Mouse (Mus musculus) CH12.LX (cell line): Measurements from ENCODE around the gene Hic1. TPM values are rescaled to one million over a fixed set of nuclear protein-coding genes. Genes with fewer than 3 reads are reported as not detected.

Experiments used
- DNase-seq: peaks from one replicate; pipeline ENCODE4 v3.0.0-alpha.2; 2013; ENCODE audit errors: extremely low read depth
- H3K27ac ChIP-seq: 2 replicates; pipeline ENCODE4 v1.5.1; 2012; ENCODE audit warnings: low read depth, mild to moderate bottlenecking, control low read depth, moderate library complexity; ENCODE audit not compliant: insufficient read depth
- H3K27me3 ChIP-seq: replicated peaks from 2 replicates; pipeline ENCODE3; 2012; ENCODE audit warnings: inconsistent platforms
- H3K36me3 ChIP-seq, 2 experiments: replicated peaks in 1 of 2; 2 replicates each; pipeline versions ENCODE3 to v1.6.1; 2012; ENCODE audit warnings: inconsistent platforms in 1 of 2, low read length in 1 of 2, mild to moderate bottlenecking in 1 of 2, mixed read lengths in 1 of 2, moderate library complexity in 1 of 2; ENCODE audit not compliant: control insufficient read depth in 1 of 2, insufficient read depth in 1 of 2
- H3K4me1 ChIP-seq, 2 experiments: 2 replicates each; pipeline ENCODE4 v1.6.1; 2012; ENCODE audit warnings: inconsistent platforms in 1 of 2, moderate library complexity in 1 of 2; ENCODE audit not compliant: insufficient read depth in 2 of 2, control insufficient read depth in 1 of 2
- H3K4me2 ChIP-seq: 2 replicates; pipeline ENCODE4 v1.6.1; 2012; ENCODE audit warnings: low read depth, mild to moderate bottlenecking, control low read depth; ENCODE audit not compliant: poor library complexity, insufficient read depth, severe bottlenecking
- H3K4me3 ChIP-seq, 3 experiments: fragments of 150-350 bp in 1 of 3; sonication (generic) in 1 of 3; replicated peaks in 1 of 3; 2 replicates each; pipeline versions ENCODE3 to v1.5.1; 2011 to 2012; ENCODE audit warnings: low read depth in 2 of 3, low read length in 2 of 3, mild to moderate bottlenecking in 2 of 3, moderate library complexity in 2 of 3, control low read depth in 1 of 3, improper control_type of control experiment in 1 of 3, inconsistent platforms in 1 of 3, mixed read lengths in 1 of 3; ENCODE audit not compliant: poor library complexity in 1 of 3
- H3K79me2 ChIP-seq: replicated peaks from 2 replicates; pipeline ENCODE4 v1.6.1; 2012; ENCODE audit warnings: mild to moderate bottlenecking, moderate library complexity; ENCODE audit not compliant: control insufficient read depth, poor library complexity, insufficient read depth, severe bottlenecking; ENCODE audit errors: extremely low read depth
- H3K9ac ChIP-seq: 2 replicates; pipeline ENCODE4 v1.6.1; 2012; ENCODE audit warnings: low read depth, mild to moderate bottlenecking, control low read depth, moderate library complexity; ENCODE audit not compliant: insufficient read depth
- H3K9me3 ChIP-seq: replicated peaks from 2 replicates; pipeline ENCODE3; 2012; ENCODE audit warnings: low read length, inconsistent platforms, mixed read lengths
- CHD2 ChIP-seq: IDR thresholded peaks from 2 replicates; pipeline ENCODE4 v1.6.1; 2011; ENCODE audit warnings: low read length, improper control_type of control experiment
- CTCF ChIP-seq, 2 experiments: IDR thresholded peaks in 1 of 2; conservative IDR thresholded peaks in 1 of 2; 2 replicates each; pipeline ENCODE4 v1.5.1; 2011 to 2012; ENCODE audit warnings: low read depth in 2 of 2, low read length in 2 of 2, improper control_type of control experiment in 1 of 2, inconsistent platforms in 1 of 2, mild to moderate bottlenecking in 1 of 2, moderate library complexity in 1 of 2
- GABPA ChIP-seq: IDR thresholded peaks from 2 replicates; pipeline ENCODE4 v1.6.1; 2012; ENCODE audit warnings: low read depth, low read length, improper control_type of control experiment, inconsistent platforms; ENCODE audit not compliant: insufficient replicate concordance
- IRF4 ChIP-seq: IDR thresholded peaks from 2 replicates; pipeline ENCODE4 v1.6.1; 2014; ENCODE audit warnings: low read depth, mild to moderate bottlenecking, inconsistent platforms, low read length, improper control_type of control experiment
- JUN ChIP-seq: IDR thresholded peaks from 2 replicates; pipeline ENCODE4 v1.6.1; 2011; ENCODE audit warnings: low read depth, mild to moderate bottlenecking, low read length, improper control_type of control experiment, moderate library complexity; ENCODE audit not compliant: insufficient read depth
- JUND ChIP-seq: conservative IDR thresholded peaks from 2 replicates; pipeline ENCODE4 v1.6.1; 2011; ENCODE audit warnings: low read depth, low read length, improper control_type of control experiment
- MAX ChIP-seq: IDR thresholded peaks from 2 replicates; pipeline ENCODE4 v1.6.1; 2011; ENCODE audit warnings: low read length, improper control_type of control experiment
- MAZ ChIP-seq: IDR thresholded peaks from 2 replicates; pipeline ENCODE4 v1.6.1; 2012; ENCODE audit warnings: low read depth, mild to moderate bottlenecking, inconsistent platforms, low read length, improper control_type of control experiment, moderate library complexity
- MYC ChIP-seq: IDR thresholded peaks from 2 replicates; pipeline ENCODE4 v1.6.1; 2011; ENCODE audit warnings: low read depth, mild to moderate bottlenecking, improper control_type of control experiment, low read length
- PAX5 ChIP-seq: IDR thresholded peaks from 2 replicates; pipeline ENCODE4 v1.6.1; 2012; ENCODE audit warnings: low read length, inconsistent platforms, mixed read lengths
- POLR2A ChIP-seq: IDR thresholded peaks from 2 replicates; pipeline ENCODE4 v1.6.1; 2011; ENCODE audit warnings: low read depth, mild to moderate bottlenecking, improper control_type of control experiment, low read length
- RAD21 ChIP-seq: IDR thresholded peaks from 2 replicates; pipeline ENCODE4 v1.6.1; 2011; ENCODE audit warnings: low read depth, mild to moderate bottlenecking, low read length, improper control_type of control experiment, moderate library complexity
- RCOR1 ChIP-seq: conservative IDR thresholded peaks from 2 replicates; pipeline ENCODE4 v1.6.1; 2012; ENCODE audit warnings: low read depth, mild to moderate bottlenecking, inconsistent platforms, low read length, improper control_type of control experiment
- SMC3 ChIP-seq: IDR thresholded peaks from 2 replicates; pipeline ENCODE4 v1.6.1; 2011; ENCODE audit warnings: low read depth, low read length, improper control_type of control experiment
- TBP ChIP-seq: conservative IDR thresholded peaks from 2 replicates; pipeline ENCODE4 v1.6.1; 2011; ENCODE audit warnings: low read depth, low read length, improper control_type of control experiment
- TCF12 ChIP-seq: IDR thresholded peaks from 2 replicates; pipeline ENCODE4 v1.6.1; 2014; ENCODE audit warnings: low read depth, mild to moderate bottlenecking, inconsistent platforms, low read length, improper control_type of control experiment
- ZC3H11A ChIP-seq: IDR thresholded peaks from 2 replicates; pipeline ENCODE4 v1.6.1; 2012; ENCODE audit warnings: low read depth, mild to moderate bottlenecking, inconsistent platforms, low read length, improper control_type of control experiment
- ZNF384 ChIP-seq: IDR thresholded peaks from 2 replicates; pipeline ENCODE4 v1.6.1; 2012; ENCODE audit warnings: low read depth, low read length, improper control_type of control experiment, inconsistent platforms
- dilution Hi-C: fragments of 300-500 bp; cut with MboI; formaldehyde crosslinking; loops from 2 replicates; pipeline ENCODE4 v1.14.3; 2020; ENCODE audit warnings: low sequenced_read_pairs; ENCODE audit not compliant: extremely low pct_unique_long_range_greater_than_20kb, extremely low pct_ligation_motif_present
- in situ Hi-C: fragments of 300-500 bp; cut with MboI; formaldehyde crosslinking; loops from 3 replicates; pipeline ENCODE4 v1.14.3; 2019; ENCODE audit warnings: low sequenced_read_pairs, low pct_ligation_motif_present, low pct_unique_long_range_greater_than_20kb, mixed read lengths
- polyA plus RNA-seq: library from polyadenylated mRNA; unstranded; fragments of >175 nt; gene quantifications from 2 replicates; pipeline ENCODE4 v1.2.1, GENCODE M21; 2012; ENCODE audit warnings: low read depth; ENCODE audit not compliant: insufficient read length
- total RNA-seq, 2 experiments: library from RNA; depleted of rRNA; stranded (reverse); fragments of 300-350 nt in 1 of 2; fragments of >200 nt in 1 of 2; gene quantifications; 2 replicates each; pipeline ENCODE4 v1.2.3; 2012 to 2014

Gene Hic1
- total and polyA plus RNA-seq, 3 experiments = 2.9 to 6.4 (median 5.7) TPM

GRCm38 (mm10) chr11:75164750-75165149 is 4.6 kb downstream of the Hic1 start:
- H3K9ac ChIP-seq = no peak overlapping the region
- peaks cover 7 to 38% of the 10 kb centered on the region in 2 experiments for H3K4me1 ChIP-seq
- H3K27me3 ChIP-seq = no peaks in the 10 kb centered on the region
- TF ChIP-seq TBP = no peak
- TF ChIP-seq, all 38 proteins: peak for 0
- no peaks in the 10 kb centered on the region; the same call in 1 of the 2 replicates for H3K79me2 ChIP-seq
- dilution Hi-C loops = no loop called here
- no peak overlapping the region for H3K27ac ChIP-seq
- H3K4me2 ChIP-seq = no peak overlapping the region
- in situ Hi-C loops = loop anchor here (25.0 kb wide), 1 partner anchor 527 kb away; the partner anchor contains the start of gene Cluh
- peaks cover 56 to 76% of the 10 kb centered on the region in 2 experiments for H3K36me3 ChIP-seq
- no peak overlapping the region for H3K4me3 ChIP-seq
- DNase-seq = no peak
- peaks cover 29% of the 10 kb centered on the region for H3K9me3 ChIP-seq

GRCm38 (mm10) chr11:75164051-75164450 is 5.3 kb downstream of the Hic1 start:
- H3K4me2 ChIP-seq = no peak overlapping the region
- dilution Hi-C loops = no loop called here
- no peaks in the 10 kb centered on the region; the same call in 1 of the 2 replicates for H3K79me2 ChIP-seq
- no peak for DNase-seq
- H3K9me3 ChIP-seq = peaks cover 29% of the 10 kb centered on the region
- no peak overlapping the region for H3K27ac ChIP-seq
- H3K4me1 ChIP-seq = peaks cover 7 to 36% of the 10 kb centered on the region in 2 experiments
- no peaks in the 10 kb centered on the region for H3K27me3 ChIP-seq
- in situ Hi-C loops = loop anchor here (25.0 kb wide), 1 partner anchor 527 kb away; the partner anchor contains the start of gene Cluh
- no peak overlapping the region for H3K4me3 ChIP-seq
- no peak for TF ChIP-seq SMC3
- TF ChIP-seq MAX = no peak
- TF ChIP-seq POLR2A = no peak
- TF ChIP-seq ZNF384 = no peak
- H3K36me3 ChIP-seq = peaks cover 56 to 83% of the 10 kb centered on the region in 2 experiments
- H3K9ac ChIP-seq = no peak overlapping the region

GRCm38 (mm10) chr11:75163379-75163778 is 5.9 kb downstream of the Hic1 start:
- peaks cover 56 to 90% of the 10 kb centered on the region in 2 experiments for H3K36me3 ChIP-seq
- peaks cover 7 to 36% of the 10 kb centered on the region in 2 experiments for H3K4me1 ChIP-seq
- H3K27me3 ChIP-seq = no peaks in the 10 kb centered on the region
- TF ChIP-seq MYC = no peak
- TF ChIP-seq CTCF (conservative IDR thresholded peaks at IDR 0.05 in 1 of 2, IDR thresholded peaks at IDR 0.05 in 1 of 2; ENCODE audit: low read depth in 2 of 2, low read length in 2 of 2) = no peak
- TF ChIP-seq TBP = no peak
- no peak for TF ChIP-seq RAD21
- TF ChIP-seq RCOR1 = no peak
- TF ChIP-seq PAX5 = no peak
- TF ChIP-seq ZC3H11A = no peak
- TF ChIP-seq CHD2 = no peak
- TF ChIP-seq IRF4 = no peak
- no peak for TF ChIP-seq MAX
- no peak for TF ChIP-seq JUN
- no peak for TF ChIP-seq JUND
- no peak for TF ChIP-seq TCF12
- TF ChIP-seq MAZ = no peak
- no peak for TF ChIP-seq GABPA
- dilution Hi-C loops = no loop called here
- H3K79me2 ChIP-seq = no peaks in the 10 kb centered on the region; the same call in 1 of the 2 replicates
- no peak overlapping the region for H3K27ac ChIP-seq
- H3K9ac ChIP-seq = no peak overlapping the region
- in situ Hi-C loops = loop anchor here (25.0 kb wide), 1 partner anchor 526 kb away; the partner anchor contains the start of gene Cluh
- H3K4me3 ChIP-seq = no peak overlapping the region
- peaks cover 29% of the 10 kb centered on the region for H3K9me3 ChIP-seq
- DNase-seq = no peak
- H3K4me2 ChIP-seq = no peak overlapping the region
